Mouse (Mus musculus) spleen, adult 2 months (tissue): ENCODE results near the gene Ank2. TPM values are rescaled to one million over a fixed set of nuclear protein-coding genes. Genes with fewer than 3 reads are reported as not detected.

Experiments
- DNase-seq, 2 experiments: peaks; one replicate each; pipeline versions ENCODE4 v3.0.0 to v3.0.0-alpha.2; 2012 to 2021; ENCODE audit warnings: low spot score in 2 of 2, low read depth in 1 of 2
- H3K27ac ChIP-seq: fragments of 200-500 bp; 2 replicates; pipeline ENCODE4 v1.5.1; 2012; ENCODE audit warnings: low read length, inconsistent platforms; ENCODE audit not compliant: insufficient read depth
- H3K27me3 ChIP-seq: fragments of 200-500 bp; 2 replicates; pipeline ENCODE4 v1.6.1; 2012; ENCODE audit warnings: mild to moderate bottlenecking, moderate library complexity, low read length, inconsistent platforms; ENCODE audit not compliant: control insufficient read depth, insufficient read depth
- H3K36me3 ChIP-seq: fragments of 200-500 bp; 2 replicates; pipeline ENCODE4 v1.6.1; 2012; ENCODE audit warnings: mild to moderate bottlenecking, low read length, inconsistent platforms; ENCODE audit not compliant: control insufficient read depth, insufficient read depth
- H3K4me1 ChIP-seq: fragments of 200-500 bp; 2 replicates; pipeline ENCODE4 v1.6.1; 2011; ENCODE audit warnings: inconsistent platforms; ENCODE audit not compliant: control insufficient read depth, insufficient read depth, insufficient read length
- H3K4me3 ChIP-seq: fragments of 200-500 bp; 2 replicates; pipeline ENCODE4 v1.5.1; 2011; ENCODE audit warnings: mild to moderate bottlenecking, inconsistent platforms; ENCODE audit not compliant: insufficient read depth, insufficient read length; ENCODE audit errors: extremely low read depth
- CTCF ChIP-seq: fragments of 200-500 bp; IDR thresholded peaks from 2 replicates; pipeline ENCODE4 v1.5.1; 2011; ENCODE audit warnings: mild to moderate bottlenecking, inconsistent platforms; ENCODE audit not compliant: insufficient read depth, insufficient read length, insufficient replicate concordance; ENCODE audit errors: extremely low read depth
- POLR2A ChIP-seq: fragments of 200-500 bp; IDR thresholded peaks from 2 replicates; pipeline ENCODE4 v1.6.1; 2011; ENCODE audit warnings: low read depth, low read length, inconsistent platforms
- WGBS: fragments of 180-500 bp; shearing (Covaris S2); methylation state at CpG from one replicate; pipeline ENCODE4 v1.1.7; 2018; 5-methylcytosine and 5-hydroxymethylcytosine counted together
- polyA plus RNA-seq: library from polyadenylated mRNA; depleted of rRNA; stranded (reverse); fragments of >200 nt; gene quantifications from 2 replicates; pipeline ENCODE4 v1.2.3, GENCODE M21; 2012; rRNA removed

Gene Ank2
- polyA plus RNA-seq = 2.1 and 2.5 TPM in 2 replicates

DNA sequence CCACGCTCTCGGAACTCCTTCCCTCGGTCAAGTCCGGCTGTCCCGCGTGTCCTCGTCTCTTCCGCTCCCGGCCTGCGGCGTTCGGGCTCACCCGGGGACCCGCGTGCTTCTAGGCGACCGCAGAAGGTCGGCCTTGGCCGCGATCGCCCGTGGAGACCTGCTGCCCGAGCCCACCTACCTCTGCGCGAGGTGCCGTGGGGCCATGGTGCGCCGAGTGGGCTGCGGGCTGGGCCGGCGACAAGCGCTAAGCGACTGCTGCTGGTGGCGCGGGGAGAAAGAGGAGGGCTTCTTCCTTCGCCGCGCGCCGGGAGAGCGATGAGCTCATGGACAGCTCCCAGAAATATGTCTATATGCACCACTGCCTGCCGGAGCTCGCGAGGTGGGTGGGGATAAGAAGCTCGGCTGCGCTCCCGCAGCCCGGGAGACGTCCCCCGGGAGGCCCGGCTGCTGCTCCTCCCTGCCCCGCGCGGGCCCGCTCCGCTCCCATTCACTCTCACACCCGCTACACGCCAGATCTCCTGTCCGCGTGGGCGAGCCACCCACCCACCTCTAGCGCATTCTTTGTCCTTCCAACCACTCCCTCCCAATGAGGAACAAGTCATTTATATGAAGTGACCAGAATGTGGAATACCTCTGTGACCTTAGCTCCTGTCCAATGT, at the start of gene Ank2:
Ank2 (minus strand) TSS at position 609 of the 659 bp plus-strand sequence.
- Histone ChIP-seq H3K4me1 (no peaks in the 10 kb centered on the region), H3K36me3 (no peaks in the 10 kb centered on the region), H3K27me3 (peaks cover 10% of the 10 kb centered on the region), H3K4me3 (peak within 1 kb of the TSS; percentile 27; the same call in 1 of the 2 replicates), H3K27ac (no peak within 1 kb of the TSS)
- WGBS = 2% methylated on average over 62 of the region's 62 CpGs
- no peak for DNase-seq
- no peak for TF ChIP-seq CTCF
- TF ChIP-seq POLR2A = no peak

DNA sequence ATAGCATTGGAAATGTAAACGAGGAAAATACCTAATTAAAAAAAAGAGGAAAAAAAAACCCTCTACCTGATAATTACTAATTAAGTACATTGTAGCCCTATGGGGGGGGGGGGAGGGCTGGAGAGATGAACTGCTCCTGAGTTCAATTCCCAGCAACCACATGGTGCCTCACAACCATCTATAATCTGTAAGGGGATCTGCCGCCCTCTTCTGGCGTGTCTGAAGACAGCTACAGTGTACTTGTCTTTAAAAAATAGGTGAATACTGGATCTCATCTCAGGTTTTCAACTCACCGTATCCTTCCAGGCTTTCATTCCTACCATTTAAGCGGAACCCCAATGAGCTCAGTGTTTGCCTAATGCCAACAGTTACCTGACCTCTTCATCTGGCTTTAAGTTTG, 48.7 kb upstream of the Ank2 start:
- Histone ChIP-seq H3K27me3 (no peaks in the 10 kb centered on the region), H3K27ac (no peak overlapping the region), H3K36me3 (peaks cover 18% of the 10 kb centered on the region), H3K4me3 (no peak overlapping the region), H3K4me1 (peaks cover 2% of the 10 kb centered on the region; the same call in 1 of the 2 replicates)
- no peak for TF ChIP-seq POLR2A
- no peak for TF ChIP-seq CTCF
- peak in 1 of 2 experiments; percentile 26 for DNase-seq
- WGBS = 90% methylated on average over 5 of the region's 5 CpGs

- 83% methylated on average over 5 of the region's 5 CpGs for whole genome bisulfite sequencing
- H3K4me1 ChIP-seq = no peaks in the 10 kb centered on the region
- peaks cover 24% of the 10 kb centered on the region for H3K36me3 ChIP-seq
- no peak for TF ChIP-seq CTCF
- TF ChIP-seq POLR2A = no peak
- DNase-seq = no peak
- no peaks in the 10 kb centered on the region for H3K27me3 ChIP-seq
- H3K4me3 ChIP-seq = no peak overlapping the region
- H3K27ac ChIP-seq = no peak overlapping the region
Observed at GRCm38 (mm10) chr3:127544610-127545121, 45.5 kb upstream of the Ank2 start.

- WGBS = 95% methylated on average over 4 of the region's 4 CpGs
- peaks cover 24% of the 10 kb centered on the region for H3K36me3 ChIP-seq
- no peak overlapping the region for H3K27ac ChIP-seq
Observed at GRCm38 (mm10) chr3:127543976-127544375, 44.8 kb upstream of the Ank2 start.

GRCm38 (mm10) chr3:127539193-127539592, 40.0 kb upstream of the Ank2 start:
- H3K4me1 ChIP-seq = no peaks in the 10 kb centered on the region
- no peak overlapping the region for H3K4me3 ChIP-seq
- TF ChIP-seq CTCF = no peak
- TF ChIP-seq POLR2A = no peak
- WGBS = 98% methylated on average over 6 of the region's 6 CpGs
- no peak overlapping the region for H3K27ac ChIP-seq
- H3K27me3 ChIP-seq = no peaks in the 10 kb centered on the region
- peaks cover 16% of the 10 kb centered on the region for H3K36me3 ChIP-seq
- DNase-seq = no peak

More at GRCm38 (mm10) chr3:127543976-127544375, 44.8 kb upstream of the Ank2 start:
- no peak for TF ChIP-seq POLR2A
- TF ChIP-seq CTCF = no peak
- Histone ChIP-seq H3K27me3 (no peaks in the 10 kb centered on the region), H3K4me1 (no peaks in the 10 kb centered on the region), H3K4me3 (no peak overlapping the region)
- DNase-seq = no peak

- no peak for DNase-seq
- TF ChIP-seq POLR2A = no peak
- no peak for TF ChIP-seq CTCF
- no peaks in the 10 kb centered on the region for H3K27me3 ChIP-seq
- no peaks in the 10 kb centered on the region for H3K36me3 ChIP-seq
- 53% methylated on average over 4 of the region's 4 CpGs for WGBS
- no peaks in the 10 kb centered on the region for H3K4me1 ChIP-seq
- no peak overlapping the region for H3K4me3 ChIP-seq
- no peak overlapping the region for H3K27ac ChIP-seq
Observed at GRCm38 (mm10) chr3:127530293-127530692, 31.1 kb upstream of the Ank2 start.

DNA sequence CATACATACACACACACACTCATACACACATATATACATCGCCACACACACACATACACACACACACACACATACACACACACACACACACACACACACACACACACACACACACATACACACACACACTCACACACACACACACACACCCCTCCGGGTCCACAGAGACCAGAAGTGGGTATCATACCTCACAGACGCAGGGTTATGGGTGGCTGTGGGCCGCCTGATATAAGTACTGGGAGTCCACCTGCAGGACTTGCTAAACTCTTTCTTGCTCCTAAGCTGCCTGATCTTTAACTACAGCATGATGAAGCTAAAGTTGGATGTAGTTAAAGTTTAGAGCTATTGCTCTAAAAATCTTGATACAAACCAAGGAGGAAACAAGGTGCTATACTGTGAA, 30.7 kb upstream of the Ank2 start:
- TF ChIP-seq CTCF (no peak), POLR2A (no peak)
- no peak for DNase-seq
- 91% methylated on average over 4 of the region's 4 CpGs for WGBS

More for the DNA sequence above, 30.7 kb upstream of the Ank2 start:
- Histone ChIP-seq H3K4me3 (no peak overlapping the region), H3K27me3 (no peaks in the 10 kb centered on the region), H3K4me1 (no peaks in the 10 kb centered on the region), H3K27ac (no peak overlapping the region), H3K36me3 (no peaks in the 10 kb centered on the region)
